Mouse (Mus musculus) embryonic stem cell, embryonic (primary cell): ENCODE measurements around the gene 4930469K13Rik.

Source experiments
- CTCF ChIA-PET, 4 experiments: fragments of 300-600 bp in 2 of 4; fragments of 350-600 bp in 2 of 4; sonication (Branson Sonifier 250); formaldehyde crosslinking; loops; one replicate each; lab custom pipeline; 2022; ENCODE audit warnings: inconsistent platforms in 2 of 4; lab: Charles Lee
- POLR2A ChIA-PET, 4 experiments: fragments of 300-600 bp in 2 of 4; fragments of 350-600 bp in 2 of 4; sonication (Branson Sonifier 250); formaldehyde crosslinking; loops; one replicate each; lab custom pipeline; 2022; ENCODE audit warnings: antibody characterized with exemption in 4 of 4, inconsistent platforms in 1 of 4; lab: Charles Lee

Gene 4930469K13Rik

GRCm38 (mm10) chr11:33939456-33940113, 158.8 kb downstream of the 4930469K13Rik start:
- POLR2A ChIA-PET, result interaction anchor here in 2 of 4 experiments (1.2 to 2.3 kb wide), 2 partner anchors 11 kb away, joined by 4 to 6 read pairs; no protein-coding TSS in a partner anchor
- CTCF ChIA-PET, result interaction anchor here (0.6 to 2.2 kb wide), 6 partner anchors 11 to 214 kb away, joined by 3 to 9 read pairs (median 4); no protein-coding TSS in a partner anchor

- ChIA-PET CTCF (interaction anchor here in 3 of 4 experiments (1.0 to 2.2 kb wide), 5 partner anchors 12 to 213 kb away, joined by 3 to 9 read pairs (median 6); no protein-coding TSS in a partner anchor), POLR2A (interaction anchor here in 2 of 4 experiments (0.5 to 2.3 kb wide), 3 partner anchors 12 to 116 kb away, joined by 3 to 6 read pairs (median 3); no protein-coding TSS in a partner anchor)
Observed at GRCm38 (mm10) chr11:33938561-33939274, 159.6 kb downstream of the 4930469K13Rik start.

GRCm38 (mm10) chr11:33937641-33938040, 160.7 kb downstream of the 4930469K13Rik start:
- ChIA-PET CTCF (interaction anchor here in 2 of 4 experiments (1.1 to 1.3 kb wide), 2 partner anchors 212 kb away, joined by 3 read pairs; no protein-coding TSS in a partner anchor), POLR2A (no interaction called here)

GRCm38 (mm10) chr11:33934286-33934685, 164.1 kb downstream of the 4930469K13Rik start:
- ChIA-PET CTCF (interaction anchor here (0.5 to 1.5 kb wide), 24 partner anchors 8 to 295 kb away, joined by 3 to 14 read pairs (median 3); no protein-coding TSS in a partner anchor), POLR2A (no interaction called here)

GRCm38 (mm10) chr11:33932386-33933111, 165.8 kb downstream of the 4930469K13Rik start:
- POLR2A ChIA-PET, result interaction anchor here in 2 of 4 experiments (0.6 to 2.6 kb wide), 7 partner anchors 9 to 893 kb away, joined by 3 to 8 read pairs (median 4); no protein-coding TSS in a partner anchor
- CTCF ChIA-PET, result interaction anchor here (1.0 to 2.0 kb wide), 9 partner anchors 12 to 207 kb away, joined by 3 to 17 read pairs (median 4); no protein-coding TSS in a partner anchor

GRCm38 (mm10) chr11:33931836-33932385, 166.4 kb downstream of the 4930469K13Rik start:
- POLR2A ChIA-PET, result interaction anchor here in 3 of 4 experiments (0.6 to 2.6 kb wide), 8 partner anchors 9 to 893 kb away, joined by 3 to 8 read pairs (median 4); no protein-coding TSS in a partner anchor
- CTCF ChIA-PET, result interaction anchor here (1.0 to 2.0 kb wide), 9 partner anchors 12 to 207 kb away, joined by 3 to 17 read pairs (median 4); no protein-coding TSS in a partner anchor

- ChIA-PET CTCF (interaction anchor here in 3 of 4 experiments (0.7 to 1.6 kb wide), 4 partner anchors 161 to 259 kb away, joined by 3 to 8 read pairs (median 4); no protein-coding TSS in a partner anchor), POLR2A (interaction anchor here in 1 of 4 experiments (0.6 to 0.7 kb wide), 2 partner anchors 12 to 1604 kb away, joined by 4 read pairs; no protein-coding TSS in a partner anchor)
Observed at GRCm38 (mm10) chr11:33929412-33929811, 168.9 kb downstream of the 4930469K13Rik start.

- POLR2A ChIA-PET, result no interaction called here
- CTCF ChIA-PET, result interaction anchor here in 2 of 4 experiments (1.1 to 1.6 kb wide), 3 partner anchors 11 to 80 kb away, joined by 3 to 5 read pairs (median 5); no protein-coding TSS in a partner anchor
Observed at GRCm38 (mm10) chr11:33928658-33929057, 169.7 kb downstream of the 4930469K13Rik start.

- CTCF ChIA-PET, result interaction anchor here in 3 of 4 experiments (0.5 to 1.9 kb wide), 11 partner anchors 10 to 1194 kb away, joined by 3 to 8 read pairs (median 5); partner anchors contain the start of gene Foxi1 (in 1 of the 3)
- POLR2A ChIA-PET, result interaction anchor here in 1 of 4 experiments (0.6 kb wide), 1 partner anchor 35 kb away, joined by 4 read pairs; the partner anchor contains the start of gene Kcnmb1
Observed at GRCm38 (mm10) chr11:33927836-33928235, 170.5 kb downstream of the 4930469K13Rik start.

- CTCF ChIA-PET, result interaction anchor here in 3 of 4 experiments (0.5 to 1.9 kb wide), 10 partner anchors 10 to 1194 kb away, joined by 3 to 8 read pairs (median 5); partner anchors contain the start of gene Foxi1 (in 1 of the 3)
- POLR2A ChIA-PET, result interaction anchor here in 1 of 4 experiments (0.6 kb wide), 1 partner anchor 36 kb away, joined by 4 read pairs; the partner anchor contains the start of gene Kcnmb1
Observed at GRCm38 (mm10) chr11:33927321-33927720, 171.0 kb downstream of the 4930469K13Rik start.

- POLR2A ChIA-PET, result interaction anchor here in 2 of 4 experiments (0.6 to 0.7 kb wide), 2 partner anchors 83 to 396 kb away, joined by 3 to 6 read pairs; no protein-coding TSS in a partner anchor
Observed at GRCm38 (mm10) chr11:33926551-33926950, 171.8 kb downstream of the 4930469K13Rik start.

GRCm38 (mm10) chr11:33925778-33926177, 172.6 kb downstream of the 4930469K13Rik start:
- CTCF ChIA-PET, result interaction anchor here in 2 of 4 experiments (1.1 to 1.9 kb wide), 4 partner anchors 9 to 287 kb away, joined by 3 to 8 read pairs (median 3); no protein-coding TSS in a partner anchor
- POLR2A ChIA-PET, result no interaction called here

More at GRCm38 (mm10) chr11:33926551-33926950, 171.8 kb downstream of the 4930469K13Rik start:
- CTCF ChIA-PET, result interaction anchor here in 2 of 4 experiments (1.0 to 1.9 kb wide), 3 partner anchors 9 to 13 kb away, joined by 3 to 8 read pairs (median 3); no protein-coding TSS in a partner anchor
